Mouse (Mus musculus) cerebellum, postnatal 25 days (tissue): ENCODE data around the gene Smyd3.

ENCODE experiments used
- DNase-seq, 2 experiments: peaks; one replicate each; pipeline ENCODE4 v3.0.0; 2021; ENCODE audit warnings: mixed read lengths in 2 of 2

The Smyd3 gene

DNA sequence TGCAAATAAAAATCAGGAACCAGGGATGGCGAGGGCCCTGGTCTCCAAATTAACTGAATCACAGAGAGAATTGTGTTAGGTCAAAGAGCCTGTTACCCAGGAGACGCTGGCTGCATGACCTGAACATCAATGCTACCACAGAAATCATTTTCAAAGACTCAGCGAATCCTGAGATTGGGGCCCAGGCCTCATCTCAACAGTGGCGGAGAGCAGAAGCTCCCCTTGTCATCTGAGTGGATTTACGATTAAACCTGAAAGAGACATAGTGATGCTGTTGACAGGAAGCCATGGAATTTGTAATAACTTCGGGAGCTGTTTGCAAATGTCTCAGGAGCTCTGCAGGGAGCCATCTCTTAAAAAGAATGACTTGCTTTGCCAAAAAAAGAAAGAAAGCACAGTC lies 355.9 kb downstream of the Smyd3 start:
- DNase-seq, result no peak

DNA sequence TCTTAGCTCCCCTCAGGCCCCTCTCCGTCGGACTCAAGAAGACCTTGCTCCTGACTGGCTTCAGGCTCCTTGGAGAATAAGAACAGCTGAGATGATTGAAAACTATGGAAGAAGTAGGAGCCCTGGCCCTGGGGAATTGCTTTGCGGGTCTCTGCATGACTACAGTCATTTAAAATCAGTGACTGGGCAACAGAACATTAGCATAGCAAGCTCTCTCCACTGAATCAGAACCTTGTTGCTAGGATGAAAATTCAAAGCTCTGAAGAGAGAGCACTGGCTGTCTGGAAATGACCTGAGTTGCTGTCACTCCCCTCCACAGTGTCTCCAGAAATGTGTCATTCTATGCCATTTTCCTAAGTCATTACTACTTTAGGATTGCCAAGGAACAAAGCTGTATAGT lies 357.1 kb downstream of the Smyd3 start:
- DNase-seq, result no peak

DNA sequence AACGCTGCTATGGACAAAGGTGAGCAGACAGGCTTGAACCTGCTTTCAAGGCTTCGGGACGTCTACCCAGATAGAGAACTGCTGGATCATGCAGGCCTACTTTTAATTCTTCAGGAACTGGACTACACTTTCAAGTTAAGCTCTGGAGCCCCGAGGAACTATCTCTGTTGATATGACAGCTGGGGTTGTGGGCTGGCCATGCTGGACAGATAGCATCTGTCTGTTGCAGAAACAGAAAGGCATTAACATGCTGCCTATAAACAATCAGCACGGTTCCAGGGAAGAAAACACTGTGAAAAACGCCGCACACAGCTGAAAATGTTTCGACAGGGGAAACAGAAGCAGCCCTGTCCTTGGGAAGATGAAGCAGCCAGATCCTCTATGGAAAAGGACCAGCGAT lies 365.5 kb downstream of the Smyd3 start:
- no peak for DNase-seq

DNA sequence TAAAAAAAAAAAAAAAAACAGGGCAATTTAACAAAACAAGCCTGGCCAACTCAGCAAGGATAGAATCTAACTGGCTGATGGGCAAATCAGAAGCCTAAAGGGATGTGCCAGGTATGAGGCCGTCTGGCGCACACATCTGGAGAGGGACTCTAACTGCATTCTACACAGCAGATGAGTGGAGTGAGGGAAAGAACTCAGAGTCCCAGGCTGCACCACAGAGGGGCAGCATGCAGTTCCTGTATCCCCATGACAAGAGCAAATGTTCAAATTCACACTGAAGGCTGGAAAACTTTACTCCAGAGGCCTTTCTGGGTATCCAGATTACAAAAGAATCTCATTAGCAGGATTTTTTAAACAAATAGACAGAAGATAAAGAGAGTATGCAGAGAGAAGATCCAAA lies 366.6 kb downstream of the Smyd3 start:
- no peak for DNase-seq

DNA sequence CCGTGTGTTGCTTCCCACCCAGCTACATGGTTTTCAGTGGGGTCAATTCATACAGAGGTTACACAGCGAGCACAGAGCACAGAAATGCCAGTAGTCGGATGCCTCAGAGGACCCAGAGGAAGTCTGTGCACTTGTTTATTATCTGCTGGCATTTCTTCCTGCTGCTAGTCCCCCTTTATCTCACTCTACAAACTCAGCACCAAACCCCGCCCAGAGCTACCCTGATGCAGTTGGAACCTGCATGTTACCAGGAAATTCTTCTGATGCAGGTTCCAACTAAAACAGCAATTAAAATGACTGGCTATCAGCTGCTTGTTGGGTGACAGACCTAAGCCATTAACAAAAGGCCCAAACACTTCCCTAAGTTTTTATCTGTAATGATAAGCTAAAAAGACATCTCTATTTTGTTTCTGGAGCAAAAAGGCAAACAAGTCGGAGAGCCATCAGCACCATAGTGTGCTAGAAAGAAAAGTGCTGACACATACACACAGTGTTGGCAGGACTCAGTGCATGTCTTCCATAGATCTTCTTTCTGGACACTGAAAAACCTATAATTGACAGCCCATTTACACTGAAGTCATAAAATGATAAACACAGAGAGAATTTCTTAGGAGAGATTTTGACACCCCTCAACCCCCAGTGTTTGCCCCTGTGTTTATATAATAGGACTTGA lies 368.2 kb downstream of the Smyd3 start:
- DNase-seq, result no peak

DNA sequence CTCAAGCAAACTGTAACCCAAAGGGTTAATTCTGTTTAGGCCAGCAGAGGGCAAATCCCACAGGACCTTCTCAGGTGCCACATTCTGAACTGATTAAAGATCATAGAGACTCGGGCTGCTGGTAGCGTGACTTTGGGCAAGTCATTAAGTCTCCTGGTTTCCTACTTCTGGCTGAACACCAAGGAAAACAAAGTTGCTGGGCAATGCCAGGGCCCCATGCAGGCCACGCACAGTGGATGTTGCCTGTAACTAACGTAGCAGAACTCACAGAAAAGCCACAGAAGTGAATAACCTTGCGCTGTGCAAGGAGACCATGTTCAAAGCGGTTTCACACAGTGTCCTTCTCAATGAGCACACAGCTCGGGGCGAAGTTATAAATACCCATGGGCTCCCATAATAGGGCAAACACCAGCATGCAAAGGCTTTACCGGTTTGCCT lies 371.1 kb downstream of the Smyd3 start:
- no peak for DNase-seq

DNA sequence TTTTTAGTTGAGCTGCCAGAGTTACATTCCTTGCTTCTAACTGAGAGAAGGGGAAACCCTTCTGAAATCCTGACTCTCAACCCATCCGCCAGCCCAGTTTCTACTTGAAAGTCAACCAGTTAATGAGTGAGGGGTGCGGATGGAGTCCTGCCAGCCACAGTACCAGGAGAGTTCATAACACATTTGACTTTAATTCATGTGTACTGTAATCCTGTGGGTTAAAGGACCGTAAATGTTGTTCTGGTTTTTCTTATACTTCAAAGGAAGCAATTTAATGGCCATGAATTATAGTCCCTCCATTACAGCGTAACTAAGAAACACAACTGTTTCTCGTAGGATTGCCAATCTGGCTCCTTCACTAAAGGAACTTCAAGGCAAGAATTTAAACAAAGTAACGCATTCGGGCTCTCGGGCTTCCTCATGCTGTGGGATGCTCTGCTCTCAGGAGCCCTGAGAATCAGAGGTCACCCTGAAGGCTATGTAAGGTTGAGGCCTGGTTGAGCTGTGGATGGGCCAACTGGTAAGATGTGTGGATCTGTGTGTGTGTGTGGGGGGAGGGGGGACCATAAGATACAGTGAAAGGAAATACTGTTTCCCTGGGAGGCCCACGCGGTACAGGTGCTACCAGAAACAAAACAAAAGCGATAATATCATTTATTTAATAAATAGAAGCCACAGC lies 374.5 kb downstream of the Smyd3 start:
- no peak for DNase-seq

DNA sequence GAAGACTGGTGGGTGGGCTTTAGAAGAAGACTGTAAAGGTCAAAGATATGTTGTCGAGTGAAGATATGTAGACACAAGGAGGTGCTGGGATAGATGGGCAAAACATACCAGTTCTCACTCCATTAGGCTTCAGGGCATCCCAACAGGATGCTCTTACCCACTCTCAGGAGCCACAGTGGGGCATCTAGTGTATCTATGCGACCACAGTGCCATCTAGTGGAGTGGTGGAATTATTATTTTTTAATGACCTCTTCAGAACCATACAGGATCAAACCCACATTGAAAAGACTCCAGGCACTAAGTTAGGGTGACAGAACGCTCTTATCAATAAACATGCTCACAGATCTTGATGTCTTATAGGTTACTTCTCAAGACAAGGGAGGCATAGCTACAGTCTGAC lies 375.7 kb downstream of the Smyd3 start:
- DNase-seq, result peak; percentile 67 to 81

DNA sequence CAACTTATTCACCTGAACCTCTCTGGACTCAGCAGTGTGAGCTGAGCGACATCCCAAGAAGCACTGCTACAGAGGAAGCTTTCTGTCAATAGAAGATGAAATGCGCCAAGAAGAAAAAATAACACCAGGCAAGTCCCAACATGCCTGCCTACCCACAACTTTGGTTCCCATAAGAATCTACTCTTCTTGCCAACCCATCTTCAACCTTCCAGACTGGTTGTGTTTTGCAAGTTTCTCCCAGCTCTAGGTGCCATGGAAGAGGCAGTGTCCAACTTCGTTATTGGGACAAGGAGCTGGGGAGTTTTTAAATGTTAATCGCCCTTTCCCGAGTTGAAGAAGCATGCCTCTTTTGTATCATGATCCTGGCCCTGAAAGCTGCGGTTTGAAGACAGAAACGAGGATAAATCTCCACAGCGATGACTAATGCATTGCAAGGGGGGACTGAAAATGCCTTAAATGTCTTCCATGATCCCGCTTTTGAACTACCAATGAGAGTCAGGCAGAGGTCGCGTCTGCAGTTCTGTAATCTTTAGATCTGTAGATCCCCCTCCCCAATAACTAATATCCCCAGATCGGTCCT lies 376.7 kb downstream of the Smyd3 start:
- DNase-seq, result no peak

DNA sequence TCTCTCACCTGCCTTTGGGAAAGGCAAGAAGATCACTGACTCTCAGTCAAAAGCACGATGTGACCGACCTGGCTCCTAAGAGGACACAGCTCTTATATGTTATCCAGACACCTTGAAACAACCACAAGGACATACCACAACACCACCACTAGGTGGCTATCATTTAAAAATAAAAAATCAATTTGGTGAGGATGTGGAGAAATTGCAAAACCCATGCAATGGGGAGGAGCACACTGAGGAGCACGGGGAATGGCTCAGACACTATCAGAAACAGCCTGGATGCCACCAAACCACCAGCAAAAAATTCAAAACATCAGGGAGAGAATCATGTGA lies 380.7 kb downstream of the Smyd3 start:
- no peak for DNase-seq

DNA sequence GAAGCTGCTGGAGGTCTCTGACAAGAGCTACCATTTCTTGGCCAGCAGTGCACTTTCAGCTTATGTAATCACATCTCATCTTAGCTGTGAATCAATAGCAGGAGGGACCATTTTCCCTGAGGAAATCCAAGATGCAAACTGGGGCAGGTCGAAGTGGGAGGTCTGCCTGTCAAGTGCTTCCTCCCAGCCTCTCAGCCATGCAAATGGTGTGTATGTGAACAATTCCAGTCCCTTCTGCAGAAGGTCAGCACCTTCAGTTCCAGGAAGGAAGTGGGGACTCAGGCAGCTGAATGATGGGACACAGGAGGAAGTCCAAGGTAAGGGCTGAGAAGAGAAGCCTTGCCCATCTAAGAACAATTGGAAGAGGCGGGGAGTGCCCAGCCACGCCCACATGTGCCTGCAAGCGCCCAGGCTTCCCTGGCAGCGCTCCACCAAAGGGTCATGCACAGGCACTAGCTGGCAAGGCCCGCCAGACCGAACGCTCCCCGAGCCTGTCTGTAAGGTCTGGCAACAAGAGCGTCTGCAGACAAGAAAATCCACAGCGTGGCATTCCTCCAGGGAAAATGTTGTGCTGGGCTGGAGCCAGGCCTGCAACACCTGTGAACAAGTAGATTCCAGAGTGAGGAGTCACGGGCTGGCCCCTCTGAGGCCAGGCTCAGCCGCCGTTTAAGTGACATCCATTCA lies 381.2 kb downstream of the Smyd3 start:
- DNase-seq, result peak; percentile 78 to 81

DNA sequence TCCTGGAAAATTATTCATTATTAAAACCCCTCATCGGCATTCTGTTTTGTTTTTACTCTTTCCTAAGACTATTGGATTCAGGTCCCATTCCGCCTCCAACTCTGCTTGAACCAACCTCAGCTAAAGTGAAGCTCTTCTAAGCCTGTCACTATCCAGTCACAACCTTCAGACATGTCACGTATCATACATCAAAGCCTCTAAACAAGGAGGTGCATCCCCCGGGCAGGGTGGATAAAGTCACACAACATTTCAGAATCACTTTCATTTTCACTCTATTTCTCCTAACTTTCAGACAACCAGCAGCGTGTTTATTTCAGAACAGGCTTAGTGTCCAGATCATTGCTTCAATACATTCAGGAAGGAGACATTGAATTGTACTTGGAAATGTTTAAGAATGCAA lies 387.8 kb downstream of the Smyd3 start:
- DNase-seq, result no peak

DNA sequence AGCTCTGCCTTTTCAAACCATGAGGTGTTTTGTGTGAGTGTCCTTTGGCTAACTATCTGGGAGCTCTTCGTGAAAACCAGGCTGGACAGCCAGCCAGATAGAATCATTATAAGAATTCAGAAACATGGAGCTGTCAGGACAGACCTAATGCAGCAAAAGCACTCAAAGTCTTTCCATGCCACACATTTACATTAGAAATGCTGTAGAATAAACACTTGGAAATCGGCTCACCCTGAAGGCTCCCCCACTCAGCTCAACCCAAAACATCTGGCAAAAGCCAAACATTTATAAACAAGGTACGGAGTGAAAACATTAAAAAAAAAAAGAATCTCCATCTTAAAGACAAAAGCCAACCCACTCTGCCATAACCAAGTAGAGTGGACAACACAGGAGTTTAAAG lies 391.6 kb downstream of the Smyd3 start:
- no peak for DNase-seq

DNA sequence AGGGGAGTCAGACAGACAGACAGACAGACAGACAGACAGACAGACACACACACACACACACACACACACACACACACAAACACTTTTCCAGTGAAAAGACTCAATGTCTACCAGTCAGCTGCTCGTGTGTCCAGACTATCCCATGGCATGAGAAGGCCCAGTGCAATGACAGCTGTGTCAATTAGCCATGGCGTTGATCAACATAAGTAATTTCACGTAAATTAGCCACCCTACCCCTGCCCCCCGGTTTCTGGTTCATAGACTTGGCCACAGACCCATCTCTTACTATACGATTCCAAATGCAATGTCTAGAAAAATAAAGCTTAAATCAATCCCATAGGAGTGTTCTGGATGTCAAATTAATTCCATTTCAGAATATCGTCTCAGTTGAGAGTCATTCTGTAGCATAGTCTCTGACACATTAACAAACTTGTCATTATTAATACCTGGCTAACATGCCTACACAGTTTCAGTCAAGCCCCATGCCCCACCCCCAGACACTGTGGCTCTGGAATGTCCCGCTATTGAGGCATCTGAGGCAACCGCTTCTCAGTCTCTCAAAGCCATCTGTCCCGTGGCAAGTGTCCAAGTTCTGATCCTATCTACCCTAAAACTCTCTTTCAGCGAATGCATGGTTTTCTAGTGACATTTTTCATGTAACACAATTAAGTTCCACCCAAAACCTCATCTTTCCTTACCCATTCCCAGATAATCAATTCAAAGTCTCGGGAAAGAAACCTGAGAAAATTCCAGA lies 395.2 kb downstream of the Smyd3 start:
- peak; percentile 67 to 86 for DNase-seq

DNA sequence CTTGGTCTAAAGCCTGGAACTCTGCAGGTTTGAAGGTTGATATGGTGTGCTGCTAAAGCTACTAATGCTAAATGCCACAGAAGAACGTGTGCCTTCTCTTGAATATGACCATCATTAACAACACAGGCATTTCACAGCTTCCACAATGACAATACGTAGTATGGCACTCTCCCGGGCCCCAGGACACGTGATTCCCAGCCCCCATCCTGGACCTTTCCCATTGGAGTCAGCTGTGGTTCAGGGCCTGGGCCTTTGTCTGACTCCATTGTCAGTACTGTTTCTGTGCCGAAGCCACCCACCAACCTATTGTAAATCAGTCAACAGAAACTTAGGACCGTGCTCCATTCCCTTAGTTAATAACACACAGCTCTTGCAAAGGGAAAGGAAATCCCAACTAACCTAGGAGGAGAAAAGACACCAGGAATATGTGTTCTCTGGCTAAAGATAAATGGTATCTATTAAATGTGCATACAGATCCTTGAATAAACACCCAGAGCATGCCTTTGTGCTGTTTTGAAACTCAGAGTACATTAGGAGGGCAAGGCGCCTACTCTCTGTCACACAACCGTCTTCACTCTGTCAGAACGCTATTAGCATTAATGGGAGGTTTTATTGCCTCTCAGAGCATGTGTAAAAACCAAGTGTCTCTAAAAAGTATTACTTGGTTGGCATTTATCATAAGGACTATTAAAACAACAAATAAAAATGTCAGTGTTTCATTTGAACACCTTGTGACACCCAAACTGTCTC lies 397.4 kb downstream of the Smyd3 start:
- no peak for DNase-seq

DNA sequence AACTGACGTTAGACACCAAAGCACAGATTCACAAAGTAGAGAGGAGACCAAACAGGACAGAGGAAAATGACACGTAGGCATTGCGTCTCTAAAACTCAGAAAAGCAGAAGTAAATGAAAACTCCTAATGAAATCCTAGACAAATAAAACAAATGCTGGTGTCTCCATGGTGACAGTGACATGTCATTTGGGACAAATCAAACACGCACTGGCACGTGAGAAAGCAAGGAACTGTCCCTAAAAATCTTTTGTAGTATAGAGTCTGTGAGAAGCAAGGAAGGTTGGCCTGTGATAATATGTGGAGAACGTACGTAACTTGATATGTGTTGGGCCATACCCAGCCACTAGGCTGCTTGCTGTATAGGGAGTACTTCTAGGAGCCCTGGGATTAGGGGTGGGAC lies 399.2 kb downstream of the Smyd3 start:
- DNase-seq, result no peak

DNA sequence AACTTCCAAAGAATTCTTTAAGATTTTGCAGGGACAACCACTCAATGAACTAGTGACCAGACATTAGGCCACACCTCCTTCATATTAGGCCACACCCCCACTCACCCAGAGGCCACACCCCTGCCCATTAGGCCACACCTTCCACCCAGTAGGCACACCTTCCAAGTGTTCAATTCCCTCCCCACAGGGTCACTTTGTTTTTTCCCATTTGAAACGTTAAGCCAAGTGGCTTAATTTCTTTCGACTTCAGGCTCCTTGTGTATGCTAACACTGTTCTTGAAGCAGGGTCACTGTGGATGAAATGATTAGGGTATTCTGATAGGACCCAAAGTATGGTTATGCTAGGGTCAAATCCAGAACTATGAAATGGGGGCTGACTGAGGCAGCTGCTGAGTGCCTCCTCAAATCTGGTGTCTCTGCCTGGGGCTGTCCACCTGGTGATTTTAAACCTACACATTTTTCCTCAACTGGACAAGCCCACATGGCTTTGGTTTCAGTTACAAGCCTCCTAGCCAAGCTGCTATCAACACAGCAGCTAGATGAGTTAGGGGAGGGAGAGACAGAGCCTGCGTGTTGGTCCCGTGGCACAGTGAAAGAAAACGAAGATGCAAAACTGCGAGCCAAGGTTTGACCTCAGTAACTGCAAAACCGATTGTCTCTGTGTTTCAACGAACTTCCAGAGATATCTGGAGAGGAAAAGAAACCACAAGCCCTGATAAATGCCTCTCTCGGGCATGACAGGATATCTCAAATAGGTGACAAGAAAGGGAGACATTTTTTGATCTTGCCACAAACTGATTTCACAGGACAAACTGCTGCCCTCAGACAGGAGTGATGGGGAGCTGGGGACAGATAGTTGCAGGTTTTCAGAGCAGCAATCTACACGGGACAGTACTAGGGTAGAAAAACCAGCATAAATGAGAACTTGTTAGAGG lies 400.8 kb downstream of the Smyd3 start:
- DNase-seq, result no peak

DNA sequence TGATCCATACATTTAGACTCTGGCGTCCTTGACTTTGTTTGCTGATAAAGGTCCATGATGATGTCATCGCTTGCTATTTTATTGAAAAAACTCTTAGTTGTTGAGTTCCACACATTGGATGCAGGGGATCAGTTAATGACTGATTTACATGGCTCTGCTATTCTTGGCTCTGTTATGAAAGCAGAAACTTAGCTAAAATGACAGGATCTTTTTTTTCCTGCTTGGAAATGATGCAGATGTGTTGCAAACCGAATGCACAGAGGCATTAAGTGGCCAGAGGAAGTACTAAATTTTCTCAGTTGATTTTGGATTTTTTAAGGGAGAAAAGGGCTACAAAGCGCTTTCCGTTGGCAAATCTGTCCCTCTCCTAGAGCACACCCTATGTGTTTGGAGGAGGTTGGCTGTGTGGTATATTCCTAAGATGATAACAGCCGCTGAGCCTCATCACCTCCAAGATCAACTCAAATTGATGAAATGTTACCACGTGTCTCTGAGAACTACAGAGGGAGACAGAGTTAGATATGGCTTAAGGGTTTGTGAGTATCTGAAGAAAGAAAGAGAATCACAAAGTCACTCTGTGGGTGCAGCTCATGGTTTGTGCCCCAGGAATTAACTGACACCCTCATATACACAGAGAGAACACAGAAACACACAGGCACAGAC lies 402.9 kb downstream of the Smyd3 start:
- DNase-seq, result no peak

DNA sequence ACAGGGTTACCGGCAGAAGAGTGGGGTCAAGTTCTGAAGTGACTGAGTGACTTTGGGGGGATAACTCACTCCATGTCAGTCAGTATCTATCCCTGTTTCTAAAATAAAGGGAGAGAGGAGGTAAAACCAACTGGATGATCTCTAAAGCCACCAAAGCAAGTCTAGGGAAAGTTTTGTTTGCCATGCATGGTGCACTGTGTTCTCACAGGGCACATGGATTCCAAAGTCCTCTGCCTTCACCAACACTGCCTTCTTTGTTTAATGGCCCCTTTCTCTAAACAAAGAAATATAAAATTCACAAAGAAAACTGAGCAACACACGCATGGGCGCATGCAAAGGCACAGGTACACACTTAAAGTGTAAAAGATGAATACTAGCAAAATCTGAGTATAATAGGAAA lies 403.5 kb downstream of the Smyd3 start:
- DNase-seq, result no peak

DNA sequence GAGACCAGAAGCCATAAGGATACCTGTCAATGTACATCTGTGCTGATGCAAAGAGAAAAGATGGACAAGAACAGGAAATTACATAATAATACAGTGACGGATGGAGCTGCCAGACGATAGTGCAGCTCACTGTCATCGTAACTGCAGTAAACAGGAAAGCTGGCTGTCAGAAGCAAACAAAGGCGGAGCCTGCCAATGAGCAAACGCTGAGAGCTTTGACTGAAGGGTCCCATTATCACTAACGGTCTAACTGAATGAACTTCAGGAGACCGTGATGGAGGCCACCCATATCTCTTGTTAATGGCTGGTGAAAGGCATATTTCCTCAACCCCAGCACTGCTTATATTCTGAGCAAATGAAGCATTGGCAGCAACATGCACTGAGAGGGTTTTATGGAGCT lies 409.1 kb downstream of the Smyd3 start:
- no peak for DNase-seq
